Mouse (Mus musculus) hindlimb bud, embryonic 11.5 days (tissue): ENCODE measurements around the gene Casp3.

Source experiments
- DNase-seq: peaks from one replicate; pipeline ENCODE4 v3.0.0-alpha.2; 2012; ENCODE audit warnings: low read depth, low spot score; ENCODE audit errors: extremely low spot score

Casp3 gene

GRCm38 (mm10) chr8:46603587-46603986 is 13.5 kb upstream of the Casp3 start:
- no peak for DNase-seq

GRCm38 (mm10) chr8:46606930-46607329 is 10.2 kb upstream of the Casp3 start:
- no peak for DNase-seq

GRCm38 (mm10) chr8:46611557-46611956 is 5.5 kb upstream of the Casp3 start:
- DNase-seq = no peak

GRCm38 (mm10) chr8:46612913-46613312 is 4.2 kb upstream of the Casp3 start:
- DNase-seq = no peak

- no peak for DNase-seq
Measured at GRCm38 (mm10) chr8:46613377-46613776, 3.7 kb upstream of the Casp3 start.

GRCm38 (mm10) chr8:46615936-46616335 is 1.2 kb upstream of the Casp3 start:
- no peak for DNase-seq

GRCm38 (mm10) chr8:46617690-46618620 is 864 bp downstream of the Casp3 start:
- no peak for DNase-seq

- no peak for DNase-seq
Measured at GRCm38 (mm10) chr8:46618639-46619320, 1.7 kb downstream of the Casp3 start.

GRCm38 (mm10) chr8:46622446-46623270 is 5.6 kb downstream of the Casp3 start:
- no peak for DNase-seq

- no peak for DNase-seq
Measured at GRCm38 (mm10) chr8:46625166-46625565, 8.1 kb downstream of the Casp3 start.

GRCm38 (mm10) chr8:46626642-46627041 is 9.6 kb downstream of the Casp3 start:
- no peak for DNase-seq

GRCm38 (mm10) chr8:46627881-46628280 is 10.8 kb downstream of the Casp3 start:
- no peak for DNase-seq

GRCm38 (mm10) chr8:46628645-46629044 is 11.6 kb downstream of the Casp3 start:
- DNase-seq = no peak

GRCm38 (mm10) chr8:46630422-46630821 is 13.3 kb downstream of the Casp3 start:
- DNase-seq = no peak

GRCm38 (mm10) chr8:46630932-46631331 is 13.8 kb downstream of the Casp3 start:
- no peak for DNase-seq

GRCm38 (mm10) chr8:46639010-46639571 is 22.0 kb downstream of the Casp3 start:
- no peak for DNase-seq

GRCm38 (mm10) chr8:46639852-46640251 is 22.8 kb downstream of the Casp3 start:
- DNase-seq = no peak

- no peak for DNase-seq
Measured at GRCm38 (mm10) chr8:46641272-46641671, 24.2 kb downstream of the Casp3 start.

GRCm38 (mm10) chr8:46648421-46648820 is 31.3 kb downstream of the Casp3 start:
- no peak for DNase-seq

GRCm38 (mm10) chr8:46651872-46652271 is 34.8 kb downstream of the Casp3 start:
- DNase-seq = no peak

GRCm38 (mm10) chr8:46655919-46656318 is 38.8 kb downstream of the Casp3 start:
- no peak for DNase-seq
